In the genomic region with DNA sequence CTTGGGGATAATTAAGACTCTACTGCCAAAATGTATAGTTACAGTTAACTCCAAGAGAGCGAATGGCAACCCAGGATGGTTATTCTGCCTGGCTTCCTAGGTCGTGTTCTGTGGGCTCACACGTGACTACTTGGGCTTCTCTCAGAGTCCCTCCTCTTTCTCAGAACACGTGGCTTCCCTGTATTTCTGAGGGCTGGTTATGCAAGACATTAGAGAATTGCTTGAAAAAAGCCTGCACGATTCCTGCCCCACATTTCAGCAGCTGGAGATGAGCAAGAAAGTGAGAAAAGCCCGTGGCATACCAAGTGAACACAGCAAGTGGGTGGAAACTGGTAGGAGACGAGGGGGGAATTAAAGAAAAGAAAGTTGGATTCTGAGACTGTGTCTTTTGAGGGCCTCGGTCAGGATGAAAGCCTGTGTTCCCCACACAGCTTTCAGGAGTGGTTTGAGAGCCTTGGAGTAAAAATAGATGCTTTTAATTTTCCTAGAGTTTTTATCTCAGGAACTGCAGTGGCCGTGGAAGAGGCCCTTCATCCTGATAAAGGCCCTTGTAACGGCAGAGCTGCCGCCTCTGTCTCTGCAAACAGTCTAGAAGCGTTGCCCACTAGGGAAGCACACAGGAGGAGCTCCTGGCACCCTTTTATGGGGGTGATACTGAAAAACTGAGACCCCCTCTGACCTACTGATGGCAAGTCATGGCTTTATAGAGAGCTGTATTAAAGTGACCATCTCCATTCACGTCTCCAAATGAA, we compare ENCODE assay signal across 9 mouse cellular contexts. TPM values are rescaled to one million over a fixed set of nuclear protein-coding genes. Genes with fewer than 3 reads are reported as not detected.
DNase-seq lines count a peak whose midpoint lies in the region; ATAC-seq and TF ChIP-seq lines count a peak whose summit lies in the region.
"Had no signal": no experiment of that assay in that cellular context is flagged by ENCODE, and none has a peak within 500 bp of the region (broad histone marks: within the 10 kb centered on the region; RNA-seq: fewer than 3 reads in every experiment).

No protein-coding gene starts in this region.

- peaks cover 16% of the 10 kb centered on the region for H3K4me1 ChIP-seq in midbrain, embryonic 15.5 days
- H3K4me1 ChIP-seq in thymus, adult 2 months (replicated peaks; ENCODE audit: control insufficient read depth, insufficient read depth, low read length), result no peaks in the 10 kb centered on the region

- no peaks in the 10 kb centered on the region for H3K9me3 ChIP-seq in midbrain, embryonic 15.5 days

- H3K9ac ChIP-seq in midbrain, embryonic 15.5 days, result no peak overlapping the region

- H3K4me2 ChIP-seq in midbrain, embryonic 15.5 days, result no peak overlapping the region

- peak; percentile 41 for ATAC-seq in erythroid progenitor cell, adult 5-6 weeks (replicated peaks; ENCODE audit: low FRiP score, poor library complexity, severe bottlenecking)
- peak; percentile 37; the same call in 1 of the 2 replicates for ATAC-seq in midbrain, embryonic 15.5 days (replicated peaks)

- H3K27ac ChIP-seq in midbrain, embryonic 15.5 days, result peak overlapping the region; percentile 65
- no peak overlapping the region for H3K27ac ChIP-seq in thymus, adult 2 months (ENCODE audit: control insufficient read depth, insufficient read depth, low read length)

- H3K27me3 ChIP-seq in midbrain, embryonic 15.5 days (replicated peaks), result no peaks in the 10 kb centered on the region
- H3K27me3 ChIP-seq in thymus, adult 2 months (ENCODE audit: control insufficient read depth, insufficient read depth, low read length), result no peaks in the 10 kb centered on the region

- no peak for TF ChIP-seq CTCF in thymus, adult 2 months (IDR thresholded peaks at IDR 0.05; ENCODE audit: borderline replicate concordance, control insufficient read depth, extremely low read depth, insufficient read depth, low read length, poor library complexity)

- intact Hi-C loops in left cerebral cortex, postnatal 4 days (cut with DNase I), result no loop called here
- intact Hi-C loops in heart, postnatal 36 days (cut with DNase I), result no loop called here

- H3K4me3 ChIP-seq in midbrain, embryonic 15.5 days, result no peak overlapping the region
- H3K4me3 ChIP-seq in thymus, adult 2 months (ENCODE audit: control insufficient read depth, insufficient read depth, low read length), result no peak overlapping the region

- 57% methylated on average over 13 of the region's 13 CpGs for WGBS in midbrain, embryonic 15.5 days
- WGBS in thymus, adult 2 months, result 73% methylated on average over 13 of the region's 13 CpGs

- peaks cover 2% of the 10 kb centered on the region; the same call in 1 of the 2 replicates for H3K36me3 ChIP-seq in midbrain, embryonic 15.5 days (replicated peaks)
- no peaks in the 10 kb centered on the region for H3K36me3 ChIP-seq in thymus, adult 2 months (ENCODE audit: control insufficient read depth, insufficient read depth, low read length)

- TF ChIP-seq POLR2A in thymus, adult 2 months (IDR thresholded peaks at IDR 0.05; ENCODE audit: control insufficient read depth, extremely low read depth, insufficient read depth, low read length, poor library complexity), result no peak

- DNase-seq in left cerebral cortex, adult 11 months (ENCODE audit: low spot score), result peak; percentile 85
- no peak for DNase-seq in left cerebral cortex, postnatal 4 days
- DNase-seq in heart, postnatal 36 days, result peak; percentile 23 to 41
- DNase-seq in c-Kit-positive CD71-positive TER-119-positive erythroid progenitor cells, embryonic 14.5 days (ENCODE audit: low spot score), result no peak
- no peak for DNase-seq in thymus, adult 2 months
- no peak for DNase-seq in gastrocnemius, postnatal 25 days

RNA-seq across cellular contexts. Expression of a gene that starts 21.6 kb away (rescaled TPM):
- 10 to 100 TPM; 15.8 to 19.0 TPM for total RNA-seq in left cerebral cortex, postnatal 4 days (2021)
- not detected in 2 replicates for total RNA-seq in erythroid progenitor cell, adult 5-6 weeks (2015; ENCODE audit: low replicate concordance)
- total RNA-seq in erythroid progenitor cell, adult 5-6 weeks (2017; ENCODE audit: low replicate concordance), result not detected in 2 replicates
- not detected for total RNA-seq in heart, postnatal 36 days (2021)
- 17.8 and 21.8 TPM in 2 replicates for polyA plus RNA-seq in midbrain, embryonic 15.5 days (2015; fragmentation: Nextera tagmentation; extraction: Ambion mirVana)
- polyA plus RNA-seq in thymus, adult 2 months (2012; rRNA removed), result 0.86 and 1.6 TPM in 2 replicates
- total RNA-seq in gastrocnemius, postnatal 25 days (2021), result not detected
- total RNA-seq: neutrophil, adult 5-6 weeks had no signal

RNA-seq across cellular contexts. Expression of a gene that starts 21.8 kb away (rescaled TPM):
- total RNA-seq in left cerebral cortex, postnatal 4 days (2021), result 10 to 100 TPM; 56.9 to 60.6 TPM
- total RNA-seq in erythroid progenitor cell, adult 5-6 weeks (2015; ENCODE audit: low replicate concordance), result 8.6 and 9.2 TPM in 2 replicates
- total RNA-seq in erythroid progenitor cell, adult 5-6 weeks (2017; ENCODE audit: low replicate concordance), result 5.8 and 16.4 TPM in 2 replicates
- 10 to 100 TPM; 46.4 to 48.4 TPM for total RNA-seq in heart, postnatal 36 days (2021)
- 55.0 and 56.0 TPM in 2 replicates for polyA plus RNA-seq in midbrain, embryonic 15.5 days (2015; fragmentation: Nextera tagmentation; extraction: Ambion mirVana)
- polyA plus RNA-seq in thymus, adult 2 months (2012; rRNA removed), result 43.8 and 56.5 TPM in 2 replicates
- total RNA-seq in gastrocnemius, postnatal 25 days (2021), result 10 to 100 TPM; 22.7 to 32.3 TPM

RNA-seq across cellular contexts. Expression of a gene that starts 52.5 kb away (rescaled TPM):
- total RNA-seq in left cerebral cortex, postnatal 4 days (2021), result 10 to 100 TPM; 29.5 to 30.1 TPM
- not detected in 2 replicates for total RNA-seq in erythroid progenitor cell, adult 5-6 weeks (2015; ENCODE audit: low replicate concordance)
- 0.53 TPM in 1 of 2 replicates, not detected in the other for total RNA-seq in erythroid progenitor cell, adult 5-6 weeks (2017; ENCODE audit: low replicate concordance)
- total RNA-seq in heart, postnatal 36 days (2021), result under 1 TPM in 1 of 2 experiments, not detected in 1; 0.25 TPM
- 11.1 and 12.7 TPM in 2 replicates for polyA plus RNA-seq in midbrain, embryonic 15.5 days (2015; fragmentation: Nextera tagmentation; extraction: Ambion mirVana)
- 0.43 and 0.58 TPM in 2 replicates for polyA plus RNA-seq in thymus, adult 2 months (2012; rRNA removed)
- total RNA-seq in gastrocnemius, postnatal 25 days (2021), result not detected
- total RNA-seq: neutrophil, adult 5-6 weeks had no signal

Comparison
In these comparisons a context has a peak if more than half of its experiments do, and no peak if none do; other contexts are left out.
1. DNase-seq: peak in left cerebral cortex, adult 11 months (single experiment) and heart, postnatal 36 days (2 of 2); none in left cerebral cortex, postnatal 4 days (single experiment), c-Kit-positive CD71-positive TER-119-positive erythroid progenitor cells, embryonic 14.5 days (single experiment), thymus, adult 2 months (single experiment) and gastrocnemius, postnatal 25 days (single experiment).
2. RNA of a gene that starts 21.6 kb away (total RNA-seq): 15.8 to 19.0 TPM in left cerebral cortex, postnatal 4 days; not detected in erythroid progenitor cell, adult 5-6 weeks, not detected in heart, postnatal 36 days and not detected in gastrocnemius, postnatal 25 days; every median in the first group is over 10 times any median in the second.
3. RNA of a gene that starts 52.5 kb away (total RNA-seq): 29.5 to 30.1 TPM in left cerebral cortex, postnatal 4 days; 0.53 TPM in erythroid progenitor cell, adult 5-6 weeks, 0.25 TPM in heart, postnatal 36 days and not detected in gastrocnemius, postnatal 25 days; every median in the first group is over 10 times any median in the second.